Mouse (Mus musculus) cerebellum, adult 11-12 months (tissue): Measurements from ENCODE around the gene Dpep2nb.
A peak's percentile ranks its signal among the peaks of the same experiment; 100 is the strongest.
"Not testable (repeated sequence)": the region's sequence is repeated elsewhere in the genome, so short reads cannot be mapped to it uniquely, and the experiment has no call there.

Experiments used
- DNase-seq: peaks from one replicate; pipeline ENCODE4 v3.0.0; 2022

Gene Dpep2nb

DNA sequence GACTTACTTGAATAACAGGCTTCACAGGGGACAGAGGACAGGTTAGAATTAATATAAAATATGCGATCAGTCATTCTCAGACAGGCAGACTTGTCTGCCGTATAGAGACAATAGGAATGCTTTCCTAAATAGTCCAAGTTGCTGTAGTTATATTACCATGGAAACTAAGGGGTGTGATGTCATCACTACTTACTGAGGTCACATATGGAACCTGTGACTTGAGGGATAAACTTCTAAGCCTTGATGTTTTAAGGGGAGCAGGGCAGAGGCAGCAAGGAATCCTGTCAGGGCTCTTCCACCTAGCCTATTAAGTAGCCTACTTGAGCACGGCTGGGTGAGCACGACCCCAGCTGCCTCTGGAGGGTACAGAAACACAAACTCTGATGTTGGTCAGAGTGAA is at the start of gene Dpep2nb:
TSS of gene Dpep2nb (minus strand) at position 101 of the 400 bp plus-strand sequence.
- no peak for DNase-seq

DNA sequence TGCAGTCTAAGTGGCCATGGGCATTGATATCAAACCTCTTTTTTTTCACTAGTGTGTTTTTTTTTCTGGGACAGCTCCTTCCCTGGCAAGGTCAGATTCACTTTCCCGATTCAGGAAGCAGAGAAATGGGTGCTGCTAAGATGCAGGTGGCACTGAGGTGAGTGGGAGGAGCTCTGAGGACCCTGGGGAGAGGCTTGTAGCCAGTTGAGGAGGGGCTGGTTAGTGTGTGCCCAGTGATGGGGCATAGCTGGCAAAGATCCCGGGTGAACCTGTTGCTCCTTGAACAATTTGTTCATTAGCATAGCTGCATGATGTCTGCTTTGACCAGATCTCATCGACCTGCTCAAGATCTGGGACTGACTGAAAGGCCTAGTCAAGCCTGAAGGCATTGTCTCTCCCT is 49.3 kb upstream of the Dpep2nb start:
- no peak for DNase-seq

DNA sequence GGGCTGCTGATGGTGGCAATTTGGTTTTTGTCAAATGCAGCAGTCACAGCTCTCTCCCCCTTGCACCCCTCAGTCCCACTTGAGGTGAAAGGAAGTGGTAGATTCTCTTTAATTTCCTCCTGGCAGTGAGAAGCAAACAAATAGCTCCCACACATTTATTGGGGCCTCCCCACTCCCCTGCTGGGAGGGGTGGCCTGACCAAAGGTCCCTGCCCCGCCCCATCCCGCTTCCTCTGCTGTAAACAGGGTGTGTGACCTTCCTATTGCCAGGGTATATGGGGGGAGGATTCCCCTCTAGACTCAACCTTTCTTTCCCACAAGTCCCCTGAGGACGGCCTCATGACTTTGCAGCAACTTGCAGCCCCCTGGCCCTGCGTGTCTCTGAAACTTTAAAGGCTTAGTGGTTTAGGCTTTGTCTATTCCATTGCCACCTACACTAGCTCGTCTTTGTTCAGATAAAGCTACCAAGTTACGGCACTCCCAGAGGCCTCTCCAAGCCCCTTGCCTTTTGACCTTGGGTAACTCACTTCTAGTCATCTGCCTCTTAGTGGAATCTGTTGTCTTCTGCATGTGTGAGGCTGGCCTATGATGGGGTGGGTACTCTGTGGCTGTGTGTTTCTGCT is 48.5 kb upstream of the Dpep2nb start:
- no peak for DNase-seq

DNA sequence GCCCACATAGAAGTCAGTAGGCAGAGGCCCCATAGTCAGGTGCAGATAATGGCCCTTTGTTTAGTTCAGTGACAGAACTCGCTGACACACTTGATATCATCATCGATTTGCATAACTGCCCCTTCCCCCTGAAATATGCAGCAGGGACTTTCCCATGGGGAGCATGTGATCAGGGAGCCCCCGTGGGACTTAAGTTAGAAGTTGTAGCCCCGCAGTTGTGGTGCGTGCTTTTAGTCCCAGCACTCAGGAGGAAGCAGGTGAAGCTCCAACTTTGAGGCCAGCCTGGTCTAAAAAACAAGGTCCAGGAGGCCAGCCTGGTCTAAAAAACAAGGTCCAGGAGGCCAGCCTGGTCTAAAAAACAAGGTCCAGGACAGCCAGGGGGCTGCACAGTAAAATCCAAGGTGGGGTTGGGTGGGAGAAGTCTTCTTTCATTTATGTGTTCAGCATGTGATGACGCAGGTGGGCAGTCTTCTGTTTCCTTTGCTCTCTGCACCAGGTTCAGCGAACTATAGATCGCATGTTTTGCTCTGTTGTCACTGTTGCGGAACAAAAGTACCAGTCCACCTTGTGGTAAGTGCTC is 46.8 kb upstream of the Dpep2nb start:
- no peak for DNase-seq

DNA sequence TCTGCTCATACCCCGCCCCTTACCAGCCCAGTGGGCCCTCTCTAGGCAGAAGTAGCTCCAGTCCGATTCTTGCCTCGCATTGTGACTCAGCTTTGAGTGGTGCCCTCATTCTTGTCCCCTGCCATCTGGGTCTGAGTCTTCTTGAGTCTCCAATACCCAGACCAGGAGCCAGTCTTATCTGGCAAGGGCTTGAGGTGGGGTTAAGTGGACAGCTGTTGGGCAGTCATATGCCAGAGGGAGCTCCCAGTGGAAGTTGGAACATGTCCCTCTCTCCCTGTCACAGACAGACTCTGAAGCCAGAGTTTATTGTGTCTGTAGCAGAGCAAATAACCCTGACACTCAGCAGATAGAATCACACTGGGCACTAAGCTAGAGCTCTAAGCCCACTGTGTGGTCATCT is 45.3 kb upstream of the Dpep2nb start:
- DNase-seq, result no peak

DNA sequence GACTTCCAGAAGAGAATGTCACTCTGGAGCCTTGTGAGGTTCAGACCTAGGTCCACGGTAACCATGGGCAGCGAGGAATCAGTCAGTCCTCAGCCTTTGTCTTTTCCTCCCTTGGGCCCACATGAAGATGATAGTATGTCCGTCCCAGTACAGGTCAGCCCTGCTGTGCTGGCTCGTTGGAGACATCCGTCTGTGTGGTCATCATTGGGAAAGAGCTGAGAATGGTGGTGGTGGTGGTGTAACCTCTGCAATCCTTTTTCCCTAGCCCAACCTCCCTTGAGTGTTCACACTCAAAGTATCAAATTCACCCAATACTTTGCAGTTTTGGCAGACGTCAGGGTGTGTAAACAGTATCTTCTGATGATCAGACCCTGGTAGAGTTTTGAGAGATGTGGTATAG is 44.1 kb upstream of the Dpep2nb start:
- DNase-seq, result no peak

DNA sequence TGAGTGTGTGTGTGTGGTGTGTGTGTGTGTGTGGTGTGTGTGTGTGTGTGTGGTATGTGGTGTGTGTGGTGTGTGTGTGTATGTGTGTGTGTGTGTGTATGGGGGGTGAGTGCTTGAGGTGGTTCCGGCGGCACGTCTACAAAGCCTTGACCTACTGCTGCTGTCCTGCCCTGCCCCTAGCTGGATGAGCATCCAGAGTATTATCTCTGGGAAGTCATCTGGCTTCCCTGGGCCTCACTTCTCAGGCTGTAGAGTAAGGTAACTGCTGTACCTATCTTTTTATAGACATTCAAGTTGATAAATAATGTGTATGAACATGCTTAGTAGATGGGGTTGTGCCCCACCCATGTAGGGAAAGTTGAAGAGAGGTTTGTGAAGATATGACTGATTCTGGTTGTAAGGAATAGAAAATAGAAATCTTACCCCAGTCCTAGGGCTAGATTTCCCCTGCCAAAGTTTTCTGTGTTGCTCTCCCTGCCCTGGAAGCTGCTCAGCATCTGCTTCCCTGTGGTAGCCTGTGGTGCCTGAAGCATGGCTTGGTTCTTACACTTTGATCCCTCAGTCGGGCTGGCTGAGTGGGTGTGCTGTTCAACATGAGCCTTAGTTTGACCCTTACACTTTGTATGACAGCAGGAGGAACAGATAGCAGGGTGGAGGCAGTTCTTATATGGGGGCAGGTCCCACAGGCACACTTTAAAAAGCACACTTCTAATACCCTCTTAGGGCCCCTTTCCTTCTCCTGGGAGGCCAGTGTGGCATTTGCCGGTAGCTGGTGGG is 42.3 kb upstream of the Dpep2nb start:
- no peak for DNase-seq

DNA sequence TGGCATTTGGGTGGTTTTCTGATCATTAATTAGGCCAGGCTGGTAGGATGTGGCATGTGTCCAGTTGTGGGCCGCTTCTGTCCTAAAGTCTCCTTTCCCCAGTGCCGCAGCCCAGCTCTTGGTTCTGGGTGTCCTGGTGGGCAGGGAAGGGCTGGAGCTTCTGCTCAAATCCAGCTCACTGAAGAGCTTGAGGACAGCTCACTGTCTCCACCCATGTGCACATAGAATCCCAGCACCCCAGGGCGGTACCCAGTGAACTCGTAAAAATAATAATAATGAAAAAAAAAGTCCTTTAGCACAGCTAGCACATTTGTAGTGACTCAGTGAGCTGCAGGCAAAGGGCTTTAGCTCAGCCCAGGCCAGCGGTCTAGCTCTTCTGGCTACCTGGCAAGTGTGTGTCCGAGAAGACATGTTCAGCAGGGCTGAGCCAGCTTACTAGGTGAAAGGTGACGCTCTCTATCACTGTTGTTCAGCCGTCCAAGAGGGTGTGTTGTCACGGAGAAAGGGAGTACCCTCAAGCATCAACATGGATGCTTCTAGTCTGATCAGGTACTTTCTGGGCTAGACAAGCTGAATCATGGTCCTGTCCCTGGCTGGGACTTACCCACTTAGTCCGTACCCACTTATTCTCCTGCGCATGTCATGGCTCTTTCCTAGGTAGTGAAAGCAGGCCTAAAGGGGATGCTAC is 41.2 kb upstream of the Dpep2nb start:
- no peak for DNase-seq

DNA sequence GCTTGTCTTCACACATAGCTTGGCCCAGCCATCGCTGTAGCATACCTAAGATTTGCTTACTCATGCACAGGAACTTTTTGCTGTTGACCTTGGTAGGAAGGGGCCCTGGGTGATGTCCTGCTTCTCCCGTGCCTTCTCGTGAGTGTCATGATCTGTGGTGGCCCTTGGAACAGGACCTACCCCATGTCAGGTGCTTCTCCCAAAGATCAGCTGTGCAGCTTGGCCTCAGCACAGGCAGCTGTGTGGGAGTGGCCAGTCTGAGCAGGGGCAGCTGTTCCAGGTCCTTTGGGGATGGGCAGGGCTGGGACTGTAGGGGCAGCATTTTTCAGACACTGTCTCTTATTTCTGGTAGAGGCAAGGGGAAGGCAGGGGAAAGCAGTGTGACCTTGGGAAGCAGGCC is 38.4 kb upstream of the Dpep2nb start:
- DNase-seq, result no peak

DNA sequence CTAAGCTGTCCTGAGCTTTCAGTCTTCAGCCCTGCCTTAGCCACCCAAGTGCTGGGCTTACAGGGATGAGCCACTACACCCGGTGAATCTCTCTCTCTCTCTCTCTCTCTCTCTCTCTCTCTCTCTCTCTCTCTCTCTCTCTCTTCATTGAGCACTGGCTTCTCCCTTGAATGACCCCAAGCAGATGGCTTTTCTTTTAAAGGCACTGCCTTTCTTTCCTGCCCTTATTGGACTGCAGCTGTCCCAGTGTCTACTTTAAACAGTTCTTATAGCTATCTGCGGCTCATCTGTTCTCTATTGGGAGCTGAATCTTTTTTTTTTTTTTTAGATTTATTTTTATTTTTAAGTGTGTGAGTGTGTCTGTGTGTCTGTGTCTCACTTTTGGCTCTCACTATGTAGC is 37.3 kb upstream of the Dpep2nb start:
- DNase-seq, result no peak

DNA sequence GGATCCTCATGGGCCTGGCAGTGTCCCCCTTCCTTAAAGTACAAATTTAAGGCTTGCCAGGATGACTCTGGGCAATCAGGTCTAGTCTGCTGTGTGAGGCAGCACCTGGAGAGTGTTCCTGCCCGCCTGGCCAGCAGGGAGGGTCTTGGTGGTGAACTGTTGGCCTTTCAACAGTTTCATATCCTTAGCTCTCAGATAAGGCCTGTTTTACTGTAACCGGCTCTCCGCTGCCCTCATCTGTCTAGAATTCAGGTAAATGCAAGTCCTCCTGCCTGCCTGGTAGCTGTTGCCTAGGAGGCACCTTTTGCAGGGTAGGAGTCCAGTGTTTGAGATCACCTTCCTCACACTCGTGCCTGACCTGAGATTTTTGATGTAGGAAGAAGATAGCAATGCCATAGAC is 34.4 kb upstream of the Dpep2nb start:
- DNase-seq, result no peak

DNA sequence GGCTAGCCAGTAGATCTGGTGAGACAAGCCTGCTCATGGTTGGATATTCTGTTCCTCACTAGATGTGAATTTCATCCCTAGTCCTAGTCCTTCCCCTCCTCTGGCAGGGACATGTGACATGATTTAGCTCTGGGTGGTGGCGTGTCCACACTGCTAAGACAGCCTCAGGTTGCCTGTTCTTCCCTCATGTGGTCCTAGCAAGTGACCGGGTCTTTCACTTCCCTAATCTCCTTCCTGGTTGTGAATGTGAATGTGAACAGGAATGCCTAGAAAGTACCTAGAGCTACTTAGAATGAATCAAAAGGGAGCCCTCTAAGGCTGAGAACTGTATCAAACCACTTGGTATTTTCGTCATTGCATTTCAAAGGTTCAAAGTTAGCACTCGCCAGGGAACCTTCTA is 33.8 kb upstream of the Dpep2nb start:
- no peak for DNase-seq

DNA sequence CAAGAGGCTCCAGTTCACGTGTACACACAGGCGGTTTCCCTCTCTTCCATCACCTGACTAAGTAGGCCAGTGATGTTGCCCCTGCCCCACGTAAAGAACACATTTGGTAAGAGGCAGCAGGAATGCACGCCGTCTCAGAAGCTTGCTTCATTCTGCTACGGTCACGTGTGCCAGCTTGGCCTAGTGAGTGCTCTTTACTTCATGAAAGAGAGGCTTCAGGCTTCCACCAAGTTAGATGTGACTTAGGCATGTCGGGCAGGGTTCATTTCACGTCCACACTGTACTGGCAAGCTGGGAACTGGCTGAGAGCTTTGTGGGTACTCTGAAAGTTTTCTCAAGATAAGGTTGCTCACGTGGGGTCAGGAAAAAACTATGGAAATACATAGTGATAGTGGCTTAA is 32.9 kb upstream of the Dpep2nb start:
- DNase-seq, result no peak

DNA sequence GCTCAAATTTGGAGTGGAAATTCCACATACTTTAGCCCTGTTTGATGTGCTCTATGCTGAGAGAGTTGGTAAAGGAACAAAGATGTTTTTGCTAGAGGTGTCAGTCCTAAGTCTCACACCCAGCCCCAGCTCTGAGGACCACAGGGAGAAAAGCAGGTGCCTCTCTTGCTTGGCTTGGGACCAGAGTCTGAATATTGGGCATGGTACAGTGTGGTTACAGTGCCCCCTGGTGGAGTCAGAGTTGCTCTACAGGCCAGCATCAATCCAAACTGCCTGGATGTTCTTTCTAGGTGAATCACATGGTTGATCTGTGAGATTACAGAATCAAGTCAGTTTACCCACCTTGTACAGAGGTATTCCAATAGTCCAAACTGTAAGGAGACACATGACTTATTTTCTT is 16.7 kb upstream of the Dpep2nb start:
- DNase-seq, result peak; percentile 70

DNA sequence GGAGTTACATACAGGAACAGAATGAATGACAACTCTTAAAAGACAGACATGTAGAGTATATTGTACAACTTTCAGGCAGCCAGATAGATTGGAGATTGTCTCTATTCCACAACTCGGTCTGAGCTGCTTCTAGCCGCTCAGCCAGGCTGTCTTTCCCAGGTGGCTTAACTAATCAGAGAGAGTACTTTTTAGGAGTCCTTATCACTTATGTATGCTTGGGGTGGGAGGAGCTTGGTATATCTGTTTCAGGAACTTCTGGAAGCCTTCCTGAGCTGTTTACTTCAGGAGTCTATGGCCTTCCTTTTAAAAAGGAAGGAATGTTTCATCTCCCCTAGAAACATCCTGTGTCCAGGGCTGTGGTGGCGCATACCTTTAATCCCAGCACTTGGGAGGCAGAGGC is 12.3 kb upstream of the Dpep2nb start:
- DNase-seq, result no peak

DNA sequence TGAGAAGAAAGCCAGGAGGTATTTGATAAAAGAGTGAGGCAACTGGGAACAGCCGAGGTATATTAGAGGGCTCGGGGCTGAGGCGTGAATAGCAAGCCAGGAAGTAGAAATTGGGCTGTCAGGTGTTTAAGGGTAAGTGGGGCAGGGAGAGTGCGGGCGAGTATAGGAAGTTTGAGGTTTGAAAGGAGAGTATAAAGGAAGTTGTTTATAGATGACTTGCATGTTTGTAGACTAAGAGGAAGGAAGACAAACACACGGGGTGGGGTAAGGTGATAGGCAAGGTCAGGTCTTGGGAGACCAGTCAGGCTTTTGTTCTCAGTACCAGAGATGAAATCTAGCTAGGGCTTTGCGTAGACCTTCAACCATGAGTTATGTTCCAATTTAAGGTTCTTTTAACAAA is 11.4 kb upstream of the Dpep2nb start:
- DNase-seq, result no peak

DNA sequence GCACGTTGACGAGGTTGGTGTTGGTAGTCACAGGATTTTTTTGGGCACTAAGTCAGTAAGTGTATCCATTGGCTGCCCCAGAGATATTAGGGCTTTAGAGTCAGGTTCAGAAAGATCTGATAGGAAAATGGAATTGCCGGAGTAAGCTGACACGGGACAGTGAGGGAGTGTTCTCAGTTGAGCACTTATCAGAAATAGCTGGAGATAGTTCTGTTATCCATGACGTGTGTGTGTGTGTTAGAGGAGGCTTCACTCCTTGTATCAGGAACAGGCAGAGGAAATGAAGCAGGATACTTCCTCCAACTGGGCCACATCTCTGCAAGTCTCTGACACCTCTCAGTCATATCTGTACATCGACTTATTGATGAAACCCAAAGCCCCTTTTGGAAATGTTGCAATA is 10.5 kb upstream of the Dpep2nb start:
- no peak for DNase-seq

DNA sequence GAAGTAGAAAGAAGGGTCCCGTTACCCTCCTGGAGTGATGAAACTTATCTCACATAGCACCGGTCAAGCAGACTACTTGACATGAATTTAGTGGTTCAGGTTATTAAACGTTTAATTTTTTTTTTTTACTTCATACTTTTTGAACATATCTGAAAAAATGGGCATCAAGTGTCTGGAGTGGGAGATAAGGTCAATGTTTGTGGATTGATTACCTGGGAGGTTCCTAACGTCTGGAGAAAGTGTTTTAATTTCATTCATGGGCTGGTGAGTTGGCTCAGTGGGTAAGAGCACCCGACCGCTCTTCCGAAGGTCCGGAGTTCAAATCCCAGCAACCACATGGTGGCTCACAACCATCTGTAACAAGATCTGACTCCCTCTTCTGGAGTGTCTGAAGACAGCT is 6.4 kb upstream of the Dpep2nb start:
- DNase-seq, result not testable (repeated sequence)

DNA sequence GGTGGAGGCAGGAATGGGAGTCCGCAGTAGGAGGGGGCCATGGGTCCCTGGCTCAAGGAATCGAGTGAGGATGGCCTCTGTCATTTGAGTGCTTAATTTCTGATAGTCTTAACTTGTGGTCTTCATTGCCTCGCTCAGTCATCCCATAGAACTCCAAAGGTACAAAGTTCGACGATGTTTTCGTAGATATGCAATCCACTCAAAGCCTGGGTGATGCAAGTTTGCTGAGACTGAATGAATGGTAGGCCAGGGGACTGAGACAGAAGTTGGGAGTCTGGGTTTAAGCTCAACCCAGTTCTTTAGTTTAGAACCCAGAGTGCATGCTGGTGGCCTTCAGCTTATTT is 5.8 kb upstream of the Dpep2nb start, which contains the start of gene Ddx28:
TSS of gene Ddx28 (minus strand) at position 240 of the 344 bp plus-strand sequence.
- DNase-seq, result no peak

DNA sequence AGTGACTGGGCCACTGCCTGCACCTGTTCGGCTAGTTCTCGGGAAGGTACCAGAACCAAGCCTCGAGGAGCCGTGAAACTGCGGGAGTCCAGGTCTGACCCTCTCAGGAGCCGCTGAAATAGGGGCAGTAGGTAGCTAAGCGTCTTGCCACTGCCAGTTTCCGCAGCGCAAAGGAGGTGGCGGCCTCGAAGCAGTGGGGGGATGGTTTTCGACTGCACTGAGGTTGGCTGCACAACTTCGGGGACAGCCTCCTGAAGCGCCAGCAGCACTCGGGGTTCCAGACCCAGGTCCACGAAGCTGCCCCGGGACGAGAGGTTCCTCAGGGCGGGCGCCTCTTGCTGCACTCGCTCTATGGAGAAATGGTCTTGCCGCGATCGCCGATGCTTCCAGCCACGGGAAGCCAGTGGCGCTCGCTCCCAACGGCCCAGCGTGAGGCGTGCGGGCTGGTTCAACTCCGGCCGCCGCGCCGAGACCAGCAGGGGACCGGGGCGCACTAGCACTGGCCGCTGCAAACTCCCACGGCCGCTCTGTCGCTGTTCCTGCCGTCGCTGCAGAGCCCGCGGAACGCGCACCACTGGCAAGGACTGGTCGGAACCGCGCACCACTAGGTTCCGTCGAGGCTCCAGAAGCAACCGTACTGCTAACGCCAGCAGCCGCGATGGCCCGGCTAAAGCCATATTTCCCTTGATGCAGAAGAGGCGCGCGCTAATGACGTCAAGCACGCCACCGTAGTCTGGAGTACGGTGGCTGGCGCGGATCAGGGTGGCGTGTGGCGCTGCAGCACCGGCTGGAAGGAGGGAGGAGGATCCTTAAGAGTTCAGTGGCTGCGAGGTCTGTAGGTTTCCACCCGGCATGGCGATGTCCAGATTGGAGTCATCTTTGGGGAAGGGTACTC is 5.2 kb upstream of the Dpep2nb start:
- peak; percentile 90 for DNase-seq

DNA sequence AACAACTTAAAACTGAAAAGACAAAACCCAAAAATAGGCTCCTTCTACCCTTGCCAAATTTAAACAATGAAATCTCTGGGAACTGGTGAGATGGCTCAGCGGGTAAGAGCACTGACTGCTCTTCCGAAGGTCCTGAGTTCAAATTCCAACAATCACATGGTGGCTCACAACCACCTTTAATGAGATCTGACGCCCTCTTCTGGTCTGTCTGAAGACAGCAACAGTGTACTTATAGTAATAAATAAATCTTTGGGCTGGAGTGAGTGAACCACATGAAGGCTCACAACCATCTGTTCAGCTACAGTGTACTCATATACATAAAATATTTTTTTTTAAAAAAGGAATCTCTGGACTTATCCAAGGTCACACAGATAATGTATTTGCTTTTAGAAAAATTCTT is 2.1 kb upstream of the Dpep2nb start:
- DNase-seq, result not testable (repeated sequence)

DNA sequence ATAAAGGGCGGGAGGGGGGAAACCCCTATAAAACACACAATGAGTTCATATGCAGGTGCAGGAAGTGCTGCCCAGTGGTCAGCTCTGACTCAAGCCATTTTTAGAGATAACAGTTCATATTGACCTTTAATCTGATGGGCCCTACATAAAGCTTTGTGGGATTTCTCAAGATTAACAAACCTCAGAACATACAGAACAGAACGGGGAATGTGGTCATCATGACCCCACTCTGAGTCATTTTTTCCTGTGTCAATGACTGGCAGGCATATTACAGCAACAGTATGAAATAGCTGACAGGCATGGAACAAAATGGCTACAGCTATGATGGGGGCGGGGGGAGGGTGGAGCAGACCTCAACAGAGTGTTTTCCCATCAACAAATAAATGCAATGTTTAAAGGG is 1.4 kb upstream of the Dpep2nb start:
- DNase-seq, result no peak

DNA sequence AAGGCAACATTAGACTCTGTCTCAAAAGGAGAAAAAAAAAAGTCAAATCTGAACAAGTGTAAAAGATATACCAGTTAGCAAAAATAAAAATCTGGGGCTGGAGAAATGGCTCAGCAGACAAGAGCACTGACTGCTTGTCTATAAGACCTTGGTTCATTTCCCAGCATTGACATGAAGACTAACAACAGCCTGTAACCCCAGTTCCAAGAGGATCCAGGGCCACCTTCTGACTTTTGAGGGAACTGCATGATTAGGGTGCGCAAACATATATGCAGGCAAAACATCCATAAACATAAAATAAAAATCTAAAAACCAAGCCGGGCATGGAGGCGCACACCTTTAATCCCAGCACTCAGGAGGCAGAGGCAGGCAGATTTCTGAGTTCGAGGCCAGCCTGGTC is 638 bp upstream of the Dpep2nb start:
- DNase-seq, result no peak
